Mouse (Mus musculus) ovary, postnatal 36 days (tissue): ENCODE results near the gene D130052B06Rik.

Experiments
- DNase-seq: peaks from one replicate; pipeline ENCODE4 v3.0.0; 2022; ENCODE audit warnings: low spot score, mixed read lengths

Gene D130052B06Rik

DNA sequence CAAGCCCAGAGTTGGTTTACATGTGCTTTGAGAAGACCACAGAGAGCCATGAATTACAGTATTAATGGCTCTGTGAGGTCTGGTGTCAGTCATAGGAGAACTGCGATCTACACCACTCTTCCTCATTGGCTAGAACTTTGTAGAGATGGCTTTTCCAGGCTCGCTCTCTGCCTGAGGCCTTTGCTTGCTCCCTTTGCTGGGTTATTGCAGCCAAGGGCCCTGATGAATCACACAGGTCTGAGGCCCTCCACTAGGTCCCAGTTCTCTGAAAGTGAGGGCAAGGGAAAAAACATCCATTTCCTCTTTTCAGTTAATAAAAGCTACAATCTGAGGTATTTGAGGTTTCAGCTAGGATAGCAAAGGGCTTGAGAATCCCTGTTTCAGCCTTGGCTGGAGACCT, 64.5 kb downstream of the D130052B06Rik start:
- DNase-seq, result no peak

DNA sequence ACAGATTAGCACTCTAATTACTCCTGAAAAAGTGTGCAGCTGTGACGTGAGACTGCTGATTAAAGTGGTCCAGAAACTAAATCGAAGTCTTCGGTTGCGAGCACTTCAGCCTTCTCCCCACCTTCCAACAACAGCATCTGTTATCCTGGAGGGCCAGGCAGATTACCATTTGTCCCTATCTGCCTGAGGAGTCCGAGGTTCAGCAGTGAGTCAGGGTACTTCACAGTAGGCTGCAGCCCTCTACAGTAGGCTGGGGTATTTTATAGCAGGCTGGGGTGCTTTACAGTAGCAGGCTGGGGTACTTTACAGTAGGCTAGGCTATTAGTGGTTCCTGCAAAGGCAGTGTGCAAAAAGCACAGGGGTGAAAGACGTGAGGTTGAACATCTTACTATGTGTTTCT, 69.3 kb downstream of the D130052B06Rik start:
- DNase-seq, result no peak

DNA sequence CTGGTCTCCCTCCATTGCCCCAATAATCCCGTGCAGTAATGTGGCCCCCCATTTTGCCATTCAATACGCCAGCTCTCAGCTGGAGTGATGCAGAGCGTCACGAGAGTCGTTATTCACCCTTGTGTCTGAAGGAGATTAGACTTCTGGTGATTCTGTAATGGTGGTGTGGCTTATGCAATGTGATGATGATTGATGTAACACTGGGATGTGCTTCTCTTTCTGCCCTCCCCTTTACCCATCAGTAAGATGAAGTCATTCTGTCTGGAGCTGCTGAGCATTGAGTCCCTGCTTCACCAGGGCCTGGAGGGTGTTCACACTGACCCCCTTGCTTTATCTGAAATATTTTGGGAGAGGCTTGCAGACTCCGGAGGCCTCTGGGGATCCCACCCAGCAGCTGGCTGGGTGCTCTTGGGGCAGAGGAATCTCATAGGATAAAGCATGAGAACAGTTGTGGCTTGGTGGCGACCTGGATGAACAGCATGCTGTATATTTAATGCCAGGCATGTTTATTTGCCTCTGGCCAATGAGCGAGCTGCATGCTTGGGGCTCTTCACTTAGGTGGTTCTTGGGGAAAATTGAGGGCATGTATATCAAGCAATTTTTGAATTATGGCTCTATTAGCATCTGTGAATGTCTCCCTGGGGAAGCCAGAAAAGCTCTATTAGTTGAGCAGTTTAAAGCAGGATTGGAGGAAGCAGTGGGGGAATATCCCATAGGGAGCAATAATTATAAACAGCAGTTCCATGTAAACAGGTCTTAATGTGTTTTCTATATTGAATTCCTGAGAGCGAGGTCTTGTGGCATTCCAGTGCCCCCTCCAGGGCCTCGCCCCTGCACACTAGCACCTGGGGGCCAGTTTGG, 71.2 kb downstream of the D130052B06Rik start:
- DNase-seq, result no peak
